Mouse (Mus musculus) liver, adult 2 months (tissue): ENCODE measurements around the gene Mboat2.

Experiments
- CTCF ChIP-seq: fragments of 200-500 bp; IDR thresholded peaks from 2 replicates; pipeline ENCODE4 v1.5.1; 2011; ENCODE audit warnings: low read depth, low read length, control low read depth
- POLR2A ChIP-seq: fragments of 200-500 bp; IDR thresholded peaks from 2 replicates; pipeline ENCODE4 v1.6.1; 2011; ENCODE audit warnings: low read length, control low read depth; ENCODE audit not compliant: insufficient read depth; ENCODE audit errors: extremely low read depth

- TF ChIP-seq CTCF (no peak), POLR2A (no peak)
Observed at GRCm38 (mm10) chr12:24830766-24831152, at the start of gene Mboat2.
